Mouse (Mus musculus): ENCODE data around the gene Ccdc81. TPM values are rescaled to one million over a fixed set of nuclear protein-coding genes. Genes with fewer than 3 reads are reported as not detected.

The Ccdc81 gene
- total RNA-seq, 1 experiment from 2014 or later, result not detected

DNA sequence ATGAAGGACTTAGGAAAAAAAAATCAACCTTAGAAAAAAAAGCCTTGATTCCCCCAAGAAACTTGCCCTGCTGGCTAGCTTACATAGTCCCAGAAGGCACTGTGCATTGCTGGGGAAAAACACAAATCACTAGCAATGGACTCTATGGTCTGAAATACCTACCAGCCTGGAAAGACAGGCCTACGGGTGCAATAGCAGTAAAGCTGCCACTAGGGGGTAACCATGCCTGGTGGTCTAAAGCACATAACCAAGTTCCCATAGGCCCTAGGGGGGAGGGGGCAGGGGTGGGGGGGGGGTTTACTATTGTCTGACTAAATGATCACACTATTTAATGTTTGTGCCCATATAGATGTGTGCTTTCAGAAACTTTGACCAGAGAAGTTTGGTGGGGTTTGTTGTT lies 38.7 kb downstream of the Ccdc81 start:
- no peak for DNase-seq

DNA sequence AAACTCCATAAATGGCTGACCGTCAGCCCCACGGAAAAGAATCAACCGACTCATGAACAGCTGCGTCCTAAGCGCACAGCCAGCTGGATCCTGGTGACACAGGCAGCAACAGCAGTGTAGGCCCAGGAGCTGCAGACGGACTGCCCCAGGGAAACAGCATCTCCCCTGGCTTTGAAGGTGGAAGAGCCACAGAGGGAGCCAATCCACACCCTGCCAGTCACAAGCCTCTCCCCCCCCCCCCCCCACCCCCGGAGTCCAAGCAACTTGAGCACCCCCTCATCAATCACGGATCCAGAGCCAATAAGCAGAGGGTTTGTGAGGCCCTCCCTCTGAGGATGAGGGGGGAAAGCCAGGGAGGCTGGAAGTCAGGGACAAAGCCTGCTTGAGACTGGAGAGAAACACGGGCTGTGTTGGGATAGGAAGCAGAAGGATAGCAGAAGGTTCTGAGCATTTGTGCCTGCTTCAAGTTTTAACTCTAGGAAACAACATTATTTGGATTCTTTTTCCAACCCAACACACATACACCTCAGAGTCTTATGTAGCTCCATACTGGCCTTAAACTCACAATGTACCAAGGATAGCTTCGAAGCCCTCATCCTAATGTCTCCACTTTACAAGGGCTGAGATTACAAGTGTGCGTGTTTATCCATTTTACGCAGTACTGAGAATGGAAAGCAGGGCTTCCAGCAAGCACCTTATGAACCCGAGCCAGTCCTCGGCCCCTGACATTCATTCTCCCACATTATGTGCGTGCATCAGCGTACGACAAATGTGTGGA lies 46.8 kb downstream of the Ccdc81 start:
- no peak for DNase-seq

DNA sequence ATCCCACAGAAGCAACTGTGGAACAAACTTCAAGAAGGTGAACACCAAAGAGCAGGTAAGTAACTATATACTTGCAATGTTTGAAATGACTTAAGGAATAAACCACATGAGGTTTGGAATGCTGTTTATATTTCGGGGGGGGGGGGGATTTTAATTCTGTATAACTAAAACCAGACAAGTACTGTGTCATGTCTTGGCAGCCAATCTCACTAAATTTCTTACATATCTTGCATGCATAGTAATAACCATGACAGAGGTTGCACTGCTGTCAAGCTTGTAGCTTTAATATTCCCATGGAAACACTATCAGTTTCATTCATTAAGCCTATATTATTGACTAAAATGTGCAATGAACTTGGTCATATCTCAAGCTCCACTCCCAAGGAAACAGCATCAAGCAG lies 48.2 kb downstream of the Ccdc81 start:
- no peak for DNase-seq

- DNase-seq, result no peak
These were observed 50.3 kb downstream of the Ccdc81 start for GRCm38 (mm10) chr7:89853131-89853530.

DNA sequence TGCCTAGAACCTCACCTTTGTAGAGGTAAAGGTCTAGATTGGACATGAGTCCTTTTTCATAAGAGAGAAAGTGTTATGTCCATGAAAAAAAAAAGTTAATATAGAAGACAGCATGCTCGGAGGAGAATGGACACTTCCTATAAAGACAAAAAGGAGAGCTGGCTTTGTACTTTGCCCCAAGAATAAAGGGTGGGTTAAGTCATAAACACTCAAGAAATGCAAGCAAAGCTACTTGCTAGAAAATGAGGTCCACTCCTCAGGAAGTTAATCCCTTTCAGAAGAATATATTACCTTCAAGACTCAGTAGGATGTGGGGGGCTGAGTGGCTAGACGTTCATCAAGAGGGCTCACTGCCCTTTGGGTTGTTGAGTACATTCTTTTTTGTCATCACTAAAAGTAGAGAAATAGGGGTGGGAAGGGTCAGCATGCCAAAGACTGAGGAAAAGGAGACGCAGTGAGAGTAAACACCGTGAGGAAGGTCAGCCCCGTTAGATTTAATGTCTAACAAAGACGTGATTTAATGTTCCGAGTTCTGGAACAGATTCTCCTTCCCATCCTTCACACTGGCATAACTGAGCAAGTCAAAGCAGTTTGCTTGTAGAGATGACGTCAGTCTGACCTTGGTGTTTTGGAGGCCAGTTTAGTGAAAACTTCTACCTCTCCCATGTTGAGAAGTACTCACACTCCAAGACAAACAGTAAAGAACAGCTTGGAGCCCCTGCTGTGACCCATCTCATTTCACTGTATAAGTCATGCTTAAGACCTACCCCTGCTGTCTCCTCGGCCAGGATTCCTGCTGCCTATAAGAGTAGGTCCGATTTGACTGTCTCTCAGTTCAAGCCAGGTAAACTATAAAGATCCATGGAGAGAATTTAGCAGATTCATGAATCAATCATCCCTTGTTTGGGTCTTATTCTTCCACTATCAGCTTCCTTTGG lies 51.0 kb downstream of the Ccdc81 start:
- no peak for DNase-seq

GRCm38 (mm10) chr7:89850510-89850909 lies 52.9 kb downstream of the Ccdc81 start:
- peak; percentile 6 for DNase-seq

GRCm38 (mm10) chr7:89845669-89846068 lies 57.8 kb downstream of the Ccdc81 start:
- no peak for DNase-seq

- DNase-seq, result peak; percentile 29
These were observed 59.9 kb downstream of the Ccdc81 start for GRCm38 (mm10) chr7:89843533-89843932.

DNA sequence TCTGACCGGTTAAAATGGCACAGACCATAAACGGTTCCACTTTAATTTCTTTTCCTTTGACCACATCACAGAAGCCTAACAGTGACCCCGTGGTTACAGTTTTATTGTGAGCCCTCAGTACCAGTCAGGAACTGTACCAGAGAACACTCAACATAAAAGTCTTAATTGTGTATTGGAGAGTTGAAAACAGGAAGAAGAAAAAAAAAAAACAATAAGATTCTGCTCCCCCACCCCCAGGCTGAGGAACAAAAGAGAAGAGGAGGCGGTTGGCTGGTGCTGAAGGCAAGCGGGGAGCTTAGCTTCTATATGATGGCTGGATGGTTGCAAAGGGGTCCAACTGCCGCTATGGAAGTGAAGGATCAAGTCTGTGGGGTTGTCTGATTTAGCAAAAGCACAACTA lies 60.3 kb downstream of the Ccdc81 start:
- no peak for DNase-seq

DNA sequence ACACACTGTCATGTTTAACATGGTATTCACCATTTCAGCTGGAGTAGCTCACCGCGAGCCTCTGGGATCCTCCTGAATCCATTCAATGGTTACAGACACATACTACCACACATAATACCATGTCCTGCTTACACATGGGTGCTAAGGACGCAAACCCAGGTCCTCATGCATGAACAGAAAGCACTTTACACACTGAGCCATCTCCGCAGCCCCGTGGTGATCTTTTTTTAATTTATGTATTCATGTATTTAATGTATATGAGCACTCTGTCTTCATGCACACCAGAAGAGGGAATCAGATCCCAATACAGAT lies 61.1 kb downstream of the Ccdc81 start:
- DNase-seq, result no peak

GRCm38 (mm10) chr7:89841670-89842403 lies 61.6 kb downstream of the Ccdc81 start:
- DNase-seq, result peak; percentile 75

GRCm38 (mm10) chr7:89839721-89840120 lies 63.7 kb downstream of the Ccdc81 start:
- no peak for DNase-seq

GRCm38 (mm10) chr7:89837841-89838240 lies 65.6 kb downstream of the Ccdc81 start:
- no peak for DNase-seq

DNA sequence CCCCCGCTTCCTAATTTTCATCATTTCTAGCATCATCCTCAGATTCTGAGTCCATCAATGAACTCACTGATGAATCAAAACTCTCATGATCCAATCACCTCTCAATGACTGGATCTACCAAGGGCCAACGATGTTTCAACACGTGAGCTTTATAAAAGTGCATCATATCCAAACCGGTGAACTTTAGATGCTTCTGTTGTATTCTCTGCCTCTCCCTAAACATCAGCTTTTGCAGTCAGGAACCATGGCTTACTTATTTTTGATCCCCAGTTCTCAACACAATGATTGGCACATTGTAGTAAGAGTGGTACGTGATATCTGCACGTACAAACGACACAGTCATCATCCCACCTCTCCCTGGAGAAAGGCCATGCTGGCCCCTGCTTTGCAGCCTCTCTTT lies 66.8 kb downstream of the Ccdc81 start:
- no peak for DNase-seq

- no peak for DNase-seq
These were observed 67.9 kb downstream of the Ccdc81 start for GRCm38 (mm10) chr7:89835566-89835965.

GRCm38 (mm10) chr7:89833521-89833920 lies 69.9 kb downstream of the Ccdc81 start:
- no peak for DNase-seq

- DNase-seq, result no peak
These were observed 74.2 kb downstream of the Ccdc81 start for GRCm38 (mm10) chr7:89829201-89829600.

GRCm38 (mm10) chr7:89828436-89829065 lies 74.9 kb downstream of the Ccdc81 start:
- DNase-seq, result no peak
